Mouse (Mus musculus) heart, postnatal 0 days (tissue): ENCODE data around the gene Unc13b.

Experiments
- CTCF ChIP-seq: IDR thresholded peaks from 2 replicates; pipeline ENCODE4 v1.5.1; 2016; ENCODE audit warnings: antibody characterized with exemption, control low read depth, low read depth
- EP300 ChIP-seq: IDR thresholded peaks from 2 replicates; pipeline ENCODE4 v1.6.1; 2016; ENCODE audit warnings: antibody characterized with exemption, low read depth

DNA sequence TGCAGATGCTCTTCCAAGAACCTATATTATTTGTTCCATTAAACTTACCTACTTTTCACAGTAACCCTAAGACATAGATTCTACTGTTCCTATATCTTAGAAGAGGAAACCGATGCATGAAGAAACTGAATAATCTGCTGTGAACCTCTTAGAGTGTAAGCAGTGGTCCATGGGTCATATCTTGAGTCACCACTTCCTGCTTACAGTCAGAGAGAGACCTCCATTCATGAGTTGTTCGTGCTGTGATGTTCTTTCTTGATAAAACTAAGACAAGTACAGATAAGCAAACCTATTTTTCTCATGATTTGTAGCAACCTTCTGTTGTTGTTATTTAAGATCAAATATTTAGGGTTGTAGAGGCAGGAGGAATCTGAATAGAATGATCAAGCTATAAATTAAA, 57.5 kb downstream of the Unc13b start:
- no peak for TF ChIP-seq CTCF
- no peak for TF ChIP-seq EP300
